Mouse (Mus musculus) brain, embryonic 14.5 days (tissue): Measurements from ENCODE around the gene Gm44790. TPM values are rescaled to one million over a fixed set of nuclear protein-coding genes. Genes with fewer than 3 reads are reported as not detected.
A peak's percentile ranks its signal among the peaks of the same experiment; 100 is the strongest.

ENCODE experiments used
- DNase-seq: peaks from one replicate; pipeline ENCODE4 v3.0.0-alpha.2; 2011; ENCODE audit warnings: low read depth
- CTCF ChIP-seq: fragments of 200-500 bp; IDR thresholded peaks from 2 replicates; pipeline ENCODE4 v1.5.1; 2012; ENCODE audit warnings: inconsistent platforms, mild to moderate bottlenecking, moderate library complexity, borderline replicate concordance; ENCODE audit not compliant: insufficient read depth, insufficient read length; ENCODE audit errors: extremely low read depth
- POLR2A ChIP-seq: fragments of 200-500 bp; IDR thresholded peaks from 2 replicates; pipeline ENCODE4 v1.6.1; 2012; ENCODE audit warnings: mild to moderate bottlenecking, inconsistent platforms, borderline replicate concordance; ENCODE audit not compliant: poor library complexity, insufficient read depth, insufficient read length, severe bottlenecking; ENCODE audit errors: extremely low read depth
- polyA plus RNA-seq: library from polyadenylated mRNA; depleted of rRNA; stranded (reverse); fragments of >200 nt; gene quantifications from 2 replicates; pipeline ENCODE4 v1.2.3, GENCODE M21; 2012

Gm44790 gene
- polyA plus RNA-seq, 1 experiment = 1.9 TPM

DNA sequence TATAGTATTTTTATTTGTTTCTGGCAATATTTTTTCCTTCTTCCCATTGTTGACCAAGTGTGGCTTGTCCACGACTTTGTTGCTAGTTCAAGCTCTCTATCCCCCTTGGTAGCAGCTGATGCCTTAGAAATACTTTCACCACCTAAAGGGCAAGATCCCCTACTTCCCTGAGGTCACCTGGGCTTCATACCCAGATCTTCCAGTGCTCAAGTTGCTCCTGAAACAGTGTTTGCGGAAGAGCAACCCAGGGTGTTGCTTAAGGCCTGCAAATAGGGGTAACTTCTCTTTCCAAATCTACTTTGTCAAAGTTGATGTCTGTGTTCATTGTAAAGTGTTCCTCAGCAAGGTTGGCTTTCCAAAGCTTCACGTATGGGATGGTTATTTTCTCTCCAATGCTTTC is 7.2 kb upstream of the Gm44790 start:
- TF ChIP-seq CTCF = no peak
- no peak for TF ChIP-seq POLR2A

DNA sequence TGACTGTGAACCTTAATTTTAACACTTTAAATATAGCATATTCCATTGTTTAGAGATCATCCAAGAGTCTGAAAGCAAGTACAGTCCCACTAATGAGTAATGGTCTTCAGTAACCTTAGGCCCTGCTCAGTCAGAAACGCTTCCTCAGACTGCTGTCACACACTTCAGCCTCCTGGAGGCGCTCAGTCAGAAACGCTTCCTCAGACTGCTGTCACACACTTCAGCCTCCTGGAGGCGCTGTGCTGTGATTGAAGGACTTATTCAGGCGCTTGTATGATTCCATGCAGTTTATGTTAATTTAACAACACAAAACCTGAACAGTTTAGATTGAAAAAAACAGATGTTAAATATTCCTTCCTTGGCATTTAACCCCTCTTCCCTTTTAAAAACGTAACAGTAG is 6.0 kb upstream of the Gm44790 start:
- no peak for DNase-seq
- TF ChIP-seq POLR2A = no peak
- TF ChIP-seq CTCF = peak; percentile 34; the same call in 1 of the 2 replicates

More for the DNA sequence above, 7.2 kb upstream of the Gm44790 start:
- DNase-seq = no peak

DNA sequence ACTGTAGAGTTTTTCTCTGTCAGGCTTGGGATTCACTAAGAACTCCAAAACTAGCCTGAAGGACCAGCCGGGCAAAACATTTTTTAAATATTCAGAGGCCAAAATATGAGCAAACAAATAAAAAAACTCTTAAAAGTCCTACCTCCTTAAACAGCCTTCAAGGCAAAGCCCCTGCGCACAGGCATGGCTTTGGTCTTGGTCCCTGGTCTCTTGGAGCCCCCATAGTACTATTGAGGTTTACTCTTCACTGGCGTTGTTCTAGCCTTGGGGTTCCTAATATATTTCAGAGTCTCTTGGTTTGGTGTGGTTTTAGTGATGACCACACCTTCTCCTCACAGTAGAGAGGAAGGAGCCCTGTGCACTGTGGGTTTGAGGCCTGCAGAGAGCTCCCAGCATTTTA is 5.1 kb downstream of the Gm44790 start:
- DNase-seq = no peak
- TF ChIP-seq CTCF (no peak), POLR2A (no peak)

DNA sequence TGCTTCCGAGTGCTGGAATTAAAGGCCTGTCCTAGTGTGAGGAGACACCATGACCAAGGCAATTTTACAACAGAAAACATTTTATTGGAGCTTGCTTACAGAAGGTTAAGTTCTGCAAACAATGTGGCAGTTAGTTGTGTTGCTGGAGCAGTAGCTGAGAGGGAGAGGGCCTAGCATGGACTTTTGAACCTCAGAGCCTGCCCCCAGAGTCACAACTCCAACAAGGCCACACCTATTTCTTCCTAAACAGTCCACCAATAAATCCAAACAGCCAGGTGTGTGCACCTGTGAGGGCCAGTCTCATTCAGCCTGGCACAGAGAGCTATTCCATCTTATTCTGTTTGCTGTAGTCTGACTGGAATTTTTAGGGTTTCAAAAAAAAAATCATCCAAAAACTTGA is 7.2 kb downstream of the Gm44790 start:
- no peak for DNase-seq
- TF ChIP-seq POLR2A (no peak), CTCF (no peak)

DNA sequence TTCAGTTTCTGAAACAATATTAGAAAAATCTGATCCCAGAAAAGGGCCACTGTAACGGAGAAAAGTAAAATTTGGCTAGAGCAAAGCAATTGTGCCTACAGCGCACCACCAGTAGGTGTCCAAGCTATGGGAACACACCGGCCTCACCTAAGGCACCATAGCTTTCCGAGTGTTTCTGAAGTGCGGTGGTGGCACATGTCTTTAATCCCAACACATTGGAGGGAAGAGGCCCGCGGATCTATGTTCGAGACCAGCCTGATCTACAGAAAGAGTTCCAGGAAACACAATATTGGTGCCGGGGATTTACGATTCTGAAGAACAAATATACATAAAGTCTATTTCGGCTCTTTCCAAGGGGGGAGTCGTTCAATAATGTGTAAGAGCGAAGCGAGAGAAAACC is 11.3 kb downstream of the Gm44790 start:
- TF ChIP-seq CTCF (peak; percentile 47; the same call in 1 of the 2 replicates), POLR2A (no peak)
- DNase-seq = peak; percentile 59

DNA sequence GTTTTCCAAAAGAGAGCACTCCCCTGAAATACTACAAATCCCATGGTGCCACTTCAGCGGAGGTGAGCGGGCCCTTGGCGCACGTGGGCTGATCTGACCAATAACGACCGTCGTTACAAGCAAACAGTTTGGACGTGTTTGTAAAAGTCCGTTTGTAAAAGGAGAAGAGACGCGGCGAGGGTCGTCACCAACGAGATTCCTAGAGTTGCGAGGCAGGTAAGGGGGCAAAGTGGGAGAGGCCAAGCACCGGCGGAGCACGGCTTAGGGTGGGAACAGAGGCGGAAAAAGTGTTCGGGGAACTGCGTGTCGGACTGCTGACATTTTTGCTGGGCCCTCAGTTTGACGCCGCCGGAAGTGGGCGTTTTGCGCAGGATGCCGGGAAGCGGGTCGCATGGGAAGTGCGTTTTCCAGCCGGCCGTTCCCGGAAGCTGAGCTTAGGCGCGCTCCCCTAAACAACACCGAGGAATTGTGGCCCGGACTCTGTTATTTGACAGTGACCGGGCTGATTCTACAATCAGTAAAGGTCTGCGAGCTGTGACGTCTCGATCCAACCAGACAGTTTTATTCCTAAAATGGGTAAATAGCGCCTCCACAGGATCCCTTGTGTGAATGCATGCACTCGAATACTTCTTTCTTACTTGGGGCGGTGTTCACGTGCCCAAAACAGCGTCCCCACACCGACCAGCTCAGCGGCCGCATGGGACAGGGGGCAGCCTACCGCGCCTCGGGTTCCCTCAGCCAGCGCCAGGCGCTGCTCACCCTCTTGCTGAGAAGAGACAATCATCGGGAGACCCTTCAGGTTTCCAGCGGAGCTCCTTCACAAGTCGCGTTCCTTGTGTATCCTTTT is 12.0 kb downstream of the Gm44790 start, which contains the start of gene C87436:
C87436 (plus strand) TSS at position 103 of the 847 bp plus-strand sequence.
- peak; percentile 99 for DNase-seq
- TF ChIP-seq POLR2A = peak; percentile 27; the same call in 1 of the 2 replicates
- peak; percentile 57; the same call in 1 of the 2 replicates for TF ChIP-seq CTCF

DNA sequence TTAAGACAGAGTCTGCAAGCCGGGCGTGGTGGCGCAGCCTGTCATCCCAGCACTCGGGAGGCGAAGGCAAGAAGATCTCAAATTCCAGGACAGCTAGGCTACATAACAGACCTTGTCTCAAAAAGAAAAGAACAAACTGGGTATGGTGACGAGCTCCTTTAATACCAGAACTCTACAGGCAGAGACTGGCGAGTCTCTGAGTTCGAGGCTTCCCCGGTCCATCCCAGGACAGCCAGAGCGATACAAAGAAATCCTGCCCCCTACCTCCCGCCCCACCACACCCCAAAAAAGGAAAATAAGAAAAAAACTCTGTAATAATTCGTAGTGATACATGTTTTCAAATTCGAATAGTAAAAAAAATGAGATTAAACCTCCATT is 12.7 kb downstream of the Gm44790 start:
- no peak for DNase-seq

DNA sequence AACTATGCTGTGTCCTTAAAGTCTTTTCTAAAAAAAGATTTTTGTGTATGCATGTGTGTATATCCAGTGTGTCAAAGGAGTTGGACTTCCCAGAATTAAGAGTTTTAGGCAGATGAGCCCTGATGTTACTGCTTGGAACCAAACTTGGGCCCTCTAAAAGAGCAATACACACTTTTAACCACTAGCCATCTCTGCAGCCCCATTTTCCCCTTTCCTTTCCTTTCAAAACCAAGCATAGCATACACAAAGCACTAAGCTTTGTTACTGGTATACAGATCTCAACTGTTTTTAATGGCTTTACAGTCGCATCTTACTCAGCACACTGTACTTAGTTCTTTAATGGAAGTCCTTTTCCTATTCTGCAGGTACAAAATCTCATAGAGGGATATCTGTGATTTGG is 13.1 kb downstream of the Gm44790 start:
- no peak for DNase-seq
- no peak for TF ChIP-seq CTCF
- no peak for TF ChIP-seq POLR2A

More for the DNA sequence above, 12.7 kb downstream of the Gm44790 start:
- TF ChIP-seq POLR2A (no peak), CTCF (no peak)

DNA sequence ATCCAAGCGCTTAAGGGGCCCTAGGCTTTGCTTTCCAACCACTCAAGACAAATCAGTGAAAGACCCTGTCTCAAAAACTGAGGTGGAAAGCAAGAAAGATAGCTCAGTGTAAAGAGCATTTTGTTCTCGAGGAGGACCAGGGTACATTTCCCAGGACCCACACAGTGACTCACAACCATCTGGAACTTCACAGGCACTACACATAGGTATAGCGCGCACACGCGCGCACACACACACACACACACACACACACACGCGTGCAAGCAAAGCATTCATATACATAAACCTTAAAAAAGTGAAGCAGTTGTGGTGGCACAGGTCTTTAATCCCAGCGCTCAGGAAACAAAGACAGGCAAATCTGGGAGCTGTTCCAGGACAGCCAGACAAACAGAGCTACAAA is 15.1 kb downstream of the Gm44790 start:
- TF ChIP-seq POLR2A = no peak
- no peak for TF ChIP-seq CTCF
- DNase-seq = no peak

DNA sequence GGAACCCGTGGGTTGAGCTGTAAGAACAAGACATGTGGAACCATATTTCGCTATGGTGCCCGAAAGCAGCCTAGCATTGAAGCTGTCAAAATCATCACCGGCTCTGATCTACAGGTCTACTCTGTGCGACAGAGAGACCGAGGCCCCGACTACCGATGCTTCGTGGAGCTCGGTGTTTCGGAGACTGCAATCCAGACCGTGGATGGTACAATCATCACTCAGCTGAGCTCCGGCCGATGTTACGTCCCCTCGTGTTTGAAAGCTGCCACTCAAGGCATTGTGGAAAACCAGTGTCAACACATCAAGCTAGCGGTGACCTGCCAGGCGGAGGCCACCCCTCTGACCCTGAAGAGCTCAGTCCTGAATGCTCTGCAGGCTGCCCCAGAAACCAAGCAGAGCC is 19.1 kb downstream of the Gm44790 start:
- TF ChIP-seq POLR2A = no peak
- TF ChIP-seq CTCF = no peak
- DNase-seq = no peak

DNA sequence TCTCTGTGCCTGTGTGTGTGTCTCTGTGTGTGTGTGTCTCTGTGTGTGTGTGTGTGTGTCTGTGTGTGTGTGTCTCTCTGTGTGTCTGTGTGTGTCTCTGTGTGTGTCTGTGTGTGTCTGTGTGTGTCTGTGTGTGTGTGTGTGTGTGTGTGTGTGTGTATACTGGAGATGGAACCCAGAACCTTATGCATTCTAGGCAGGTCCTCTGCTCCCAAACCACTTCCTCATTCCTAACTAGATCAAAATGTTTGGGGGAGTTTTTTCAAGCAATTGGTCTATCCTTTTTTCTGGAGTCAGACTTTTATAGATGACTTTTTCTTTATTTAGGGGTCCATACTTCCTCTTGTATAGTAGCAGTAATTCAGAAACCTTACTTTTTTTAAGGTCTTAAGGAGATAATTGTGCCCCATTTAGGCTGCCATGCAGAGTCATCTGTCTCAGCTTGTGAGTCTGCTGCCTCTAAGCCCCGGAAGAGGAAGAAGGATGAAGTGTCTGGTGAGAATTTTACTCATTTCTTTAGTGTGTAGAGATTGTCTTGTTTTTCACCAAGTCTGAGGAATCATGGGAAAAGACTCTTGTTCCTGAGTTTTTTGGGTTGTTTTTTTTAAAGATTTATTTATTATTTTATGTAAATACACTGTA is 20.6 kb downstream of the Gm44790 start:
- TF ChIP-seq POLR2A = no peak
- no peak for TF ChIP-seq CTCF
- no peak for DNase-seq

DNA sequence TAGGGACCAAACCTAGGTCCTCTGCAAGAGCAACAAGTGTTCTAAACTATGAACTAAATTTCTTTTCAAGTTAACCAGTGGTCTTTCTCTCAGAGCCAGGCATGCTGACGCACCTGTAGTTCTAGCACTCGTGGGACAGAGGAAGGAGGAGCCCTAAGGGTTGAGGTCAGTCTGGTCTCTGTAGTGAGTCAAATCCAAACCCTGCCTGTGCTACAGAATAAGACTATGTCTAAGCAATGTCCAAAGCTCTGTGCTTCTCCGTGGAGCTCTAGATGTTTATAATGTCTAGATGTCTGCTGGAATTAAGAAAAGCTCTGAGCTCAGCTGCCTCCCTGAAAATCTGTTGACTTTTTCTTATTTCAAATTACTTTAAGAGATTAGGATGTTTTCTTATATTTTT is 30.3 kb downstream of the Gm44790 start:
- TF ChIP-seq CTCF = no peak
- no peak for TF ChIP-seq POLR2A

DNA sequence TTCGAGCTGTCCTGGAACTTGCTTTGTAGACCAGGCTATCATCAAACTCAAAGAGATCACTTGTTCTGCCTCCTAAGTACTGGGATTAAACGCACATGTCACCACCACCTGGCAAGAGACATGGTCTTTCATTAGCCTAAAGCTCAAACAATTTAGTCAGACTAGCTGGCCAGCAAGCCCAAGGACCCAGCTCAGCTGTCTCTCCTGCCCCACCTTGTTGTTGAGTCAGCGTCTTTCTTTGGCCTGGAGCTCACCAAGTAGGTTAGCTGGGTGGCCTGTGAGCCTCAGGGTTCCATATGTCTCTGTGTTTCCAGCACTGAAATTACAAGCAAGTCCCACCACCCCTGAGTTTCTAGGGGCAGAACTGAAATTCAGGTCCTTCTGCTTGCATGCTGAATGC is 36.6 kb downstream of the Gm44790 start:
- DNase-seq = no peak
- TF ChIP-seq POLR2A (no peak), CTCF (no peak)

More for the DNA sequence above, 30.3 kb downstream of the Gm44790 start:
- DNase-seq = no peak
